Mouse (Mus musculus): Measurements from ENCODE around the gene 4930558K02Rik. TPM values are rescaled to one million over a fixed set of nuclear protein-coding genes. Genes with fewer than 3 reads are reported as not detected.

4930558K02Rik gene
- total RNA-seq, 2 experiments from 2014 or later = not detected

GRCm38 (mm10) chr1:161962465-161963377 lies 16.7 kb downstream of the 4930558K02Rik start:
- DNase-seq (ENCODE audit: low spot score in 2 of 2) = peak in 1 of 2 experiments; percentile 40
- intact Hi-C loops (cut with DNase I) = loop anchor here (1.0 to 5.0 kb wide), 2 partner anchors 86 to 215 kb away; partner anchors contain the start of gene Suco

- intact Hi-C loops (cut with DNase I) = no loop called here
- no peak for DNase-seq (ENCODE audit: low spot score in 2 of 2)
Observed at GRCm38 (mm10) chr1:161957964-161958950, 21.2 kb downstream of the 4930558K02Rik start.

GRCm38 (mm10) chr1:161955846-161956245 lies 23.6 kb downstream of the 4930558K02Rik start:
- no peak for DNase-seq (ENCODE audit: low spot score in 2 of 2)
- intact Hi-C loops (cut with DNase I) = no loop called here

GRCm38 (mm10) chr1:161952599-161952998 lies 26.8 kb downstream of the 4930558K02Rik start:
- intact Hi-C loops (cut with DNase I) = no loop called here
- DNase-seq (ENCODE audit: low spot score in 2 of 2) = no peak

- intact Hi-C loops (cut with DNase I) = no loop called here
- no peak for DNase-seq (ENCODE audit: low spot score in 2 of 2)
Observed at GRCm38 (mm10) chr1:161951009-161951779, 28.2 kb downstream of the 4930558K02Rik start.

- intact Hi-C loops (cut with DNase I) = no loop called here
- DNase-seq (ENCODE audit: low spot score in 2 of 2) = no peak
Observed at GRCm38 (mm10) chr1:161942082-161942481, 37.4 kb downstream of the 4930558K02Rik start.

GRCm38 (mm10) chr1:161932286-161932685 lies 47.1 kb downstream of the 4930558K02Rik start:
- intact Hi-C loops (cut with DNase I) = no loop called here
- no peak for DNase-seq (ENCODE audit: low spot score in 2 of 2)

- intact Hi-C loops (cut with DNase I) = no loop called here
- no peak for DNase-seq (ENCODE audit: low spot score in 2 of 2)
Observed at GRCm38 (mm10) chr1:161931817-161932216, 47.6 kb downstream of the 4930558K02Rik start.

GRCm38 (mm10) chr1:161931313-161931712 lies 48.1 kb downstream of the 4930558K02Rik start:
- DNase-seq (ENCODE audit: low spot score in 2 of 2) = no peak
- intact Hi-C loops (cut with DNase I) = no loop called here

- intact Hi-C loops (cut with DNase I) = no loop called here
- DNase-seq (ENCODE audit: low spot score in 2 of 2) = no peak
Observed at GRCm38 (mm10) chr1:161927976-161928375, 51.5 kb downstream of the 4930558K02Rik start.

- DNase-seq (ENCODE audit: low spot score in 2 of 2) = peak in 1 of 2 experiments; percentile 5
- intact Hi-C loops (cut with DNase I) = no loop called here
Observed at GRCm38 (mm10) chr1:161925281-161925805, 54.1 kb downstream of the 4930558K02Rik start.

- no peak for DNase-seq (ENCODE audit: low spot score in 2 of 2)
- intact Hi-C loops (cut with DNase I) = no loop called here
Observed at GRCm38 (mm10) chr1:161924321-161924720, 55.1 kb downstream of the 4930558K02Rik start.

- intact Hi-C loops (cut with DNase I) = no loop called here
- DNase-seq (ENCODE audit: low spot score in 2 of 2) = no peak
Observed at GRCm38 (mm10) chr1:161921928-161922327, 57.5 kb downstream of the 4930558K02Rik start.

- intact Hi-C loops (cut with DNase I) = no loop called here
- no peak for DNase-seq (ENCODE audit: low spot score in 2 of 2)
Observed at GRCm38 (mm10) chr1:161920475-161921454, 58.7 kb downstream of the 4930558K02Rik start.

GRCm38 (mm10) chr1:161919594-161919993 lies 59.8 kb downstream of the 4930558K02Rik start:
- no peak for DNase-seq (ENCODE audit: low spot score in 2 of 2)
- intact Hi-C loops (cut with DNase I) = no loop called here

GRCm38 (mm10) chr1:161918682-161919372 lies 60.6 kb downstream of the 4930558K02Rik start:
- no peak for DNase-seq (ENCODE audit: low spot score in 2 of 2)

GRCm38 (mm10) chr1:161917940-161918484 lies 61.4 kb downstream of the 4930558K02Rik start:
- DNase-seq (ENCODE audit: low spot score in 2 of 2) = no peak
- intact Hi-C loops (cut with DNase I) = no loop called here

More at GRCm38 (mm10) chr1:161918682-161919372, 60.6 kb downstream of the 4930558K02Rik start:
- intact Hi-C loops (cut with DNase I) = no loop called here
